Mouse (Mus musculus): Measurements from ENCODE around the gene Slc25a45.

DNA sequence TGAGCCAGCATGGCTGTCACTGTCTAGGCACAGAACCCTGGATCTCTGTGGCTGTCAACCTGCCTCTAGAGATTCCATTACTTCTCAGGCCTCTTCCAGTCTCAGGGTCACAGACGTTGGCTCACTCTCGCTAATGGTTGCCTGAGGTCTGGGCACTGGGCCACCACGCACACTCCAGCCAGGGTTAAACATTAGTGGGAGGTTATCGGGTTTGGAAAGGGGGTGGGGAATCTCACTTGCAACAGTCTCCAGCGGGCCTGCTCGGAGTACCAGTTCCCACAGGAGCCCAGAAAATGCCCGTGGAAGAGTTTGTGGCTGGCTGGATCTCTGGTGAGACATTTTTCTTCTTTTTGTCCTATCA is 734 bp downstream of the Slc25a45 start:
- TF ChIP-seq CTCF (IDR thresholded peaks at IDR 0.05; ENCODE audit: insufficient read depth, low read depth, low read length) (no peak), POLR2A (IDR thresholded peaks at IDR 0.05; ENCODE audit: insufficient read depth, low read depth, low read length) (no peak)
